Mouse (Mus musculus): Measurements from ENCODE around the gene Gtf2i. TPM values are rescaled to one million over a fixed set of nuclear protein-coding genes. Genes with fewer than 3 reads are reported as not detected.

Gene Gtf2i
- polyA plus RNA-seq, 1 experiment from 2014 or later = 170 TPM

- H3K27ac ChIP-seq = no peak overlapping the region
- WGBS = 71% methylated on average over 11 of the region's 11 CpGs
- no peak for ATAC-seq (ENCODE audit: insufficient number of reproducible peaks, low FRiP score, low TSS enrichment, low read depth)
- no peak overlapping the region for H3K9ac ChIP-seq
- H3K4me3 ChIP-seq = no peak overlapping the region
- peaks cover 90% of the 10 kb centered on the region for H3K36me3 ChIP-seq
- H3K4me1 ChIP-seq = 0 out of 2 replicates have a peak, but pooled peaks cover 4% of the 10 kb centered on the region
- H3K4me2 ChIP-seq = no peak overlapping the region
- H3K27me3 ChIP-seq = no peaks in the 10 kb centered on the region
- H3K9me3 ChIP-seq = no peaks in the 10 kb centered on the region
These were observed 41.8 kb downstream of the Gtf2i start for GRCm38 (mm10) chr5:134272761-134273160.

- Histone ChIP-seq H3K36me3 (peaks cover 89% of the 10 kb centered on the region), H3K27ac (no peak overlapping the region), H3K4me3 (no peak overlapping the region), H3K4me2 (no peak overlapping the region), H3K9me3 (no peaks in the 10 kb centered on the region), H3K4me1 (0 out of 2 replicates have a peak, but pooled peaks cover 4% of the 10 kb centered on the region), H3K27me3 (no peaks in the 10 kb centered on the region), H3K9ac (no peak overlapping the region)
- WGBS = 86% methylated on average over 11 of the region's 11 CpGs
- no peak for ATAC-seq (ENCODE audit: insufficient number of reproducible peaks, low FRiP score, low TSS enrichment, low read depth)
These were observed 43.1 kb downstream of the Gtf2i start for GRCm38 (mm10) chr5:134271421-134271820.

GRCm38 (mm10) chr5:134270566-134270965 is 44.0 kb downstream of the Gtf2i start:
- 0 out of 2 replicates have a peak, but pooled peaks cover 4% of the 10 kb centered on the region for H3K4me1 ChIP-seq
- no peak overlapping the region for H3K9ac ChIP-seq
- ATAC-seq (ENCODE audit: insufficient number of reproducible peaks, low FRiP score, low TSS enrichment, low read depth) = no peak
- no peaks in the 10 kb centered on the region for H3K9me3 ChIP-seq
- 79% methylated on average over 4 of the region's 4 CpGs for WGBS
- H3K36me3 ChIP-seq = peaks cover 91% of the 10 kb centered on the region
- no peak overlapping the region for H3K4me3 ChIP-seq
- no peak overlapping the region for H3K4me2 ChIP-seq
- H3K27ac ChIP-seq = no peak overlapping the region
- no peaks in the 10 kb centered on the region for H3K27me3 ChIP-seq

- Histone ChIP-seq H3K36me3 (peaks cover 90% of the 10 kb centered on the region), H3K4me2 (no peak overlapping the region), H3K4me1 (no peaks in the 10 kb centered on the region), H3K4me3 (no peak overlapping the region), H3K9ac (no peak overlapping the region), H3K27me3 (no peaks in the 10 kb centered on the region), H3K9me3 (no peaks in the 10 kb centered on the region), H3K27ac (no peak overlapping the region)
- 77% methylated on average over 5 of the region's 5 CpGs for WGBS
- no peak for ATAC-seq (ENCODE audit: insufficient number of reproducible peaks, low FRiP score, low TSS enrichment, low read depth)
These were observed 44.8 kb downstream of the Gtf2i start for GRCm38 (mm10) chr5:134269751-134270150.

- H3K27ac ChIP-seq = no peak overlapping the region
- no peak for ATAC-seq (ENCODE audit: insufficient number of reproducible peaks, low FRiP score, low TSS enrichment, low read depth)
- WGBS = 91% methylated on average over 8 of the region's 8 CpGs
These were observed 45.8 kb downstream of the Gtf2i start for GRCm38 (mm10) chr5:134268751-134269150.

GRCm38 (mm10) chr5:134266404-134266803 is 48.2 kb downstream of the Gtf2i start:
- peaks cover 93% of the 10 kb centered on the region for H3K36me3 ChIP-seq
- no peaks in the 10 kb centered on the region for H3K27me3 ChIP-seq
- no peak overlapping the region for H3K4me2 ChIP-seq
- no peaks in the 10 kb centered on the region for H3K4me1 ChIP-seq
- H3K4me3 ChIP-seq = no peak overlapping the region
- 87% methylated on average over 18 of the region's 18 CpGs for WGBS
- peak; percentile 58; the same call in 1 of the 2 replicates for ATAC-seq (ENCODE audit: insufficient number of reproducible peaks, low FRiP score, low TSS enrichment, low read depth)
- no peak overlapping the region for H3K27ac ChIP-seq
- no peaks in the 10 kb centered on the region for H3K9me3 ChIP-seq
- H3K9ac ChIP-seq = no peak overlapping the region

More at GRCm38 (mm10) chr5:134268751-134269150, 45.8 kb downstream of the Gtf2i start:
- no peak overlapping the region for H3K9ac ChIP-seq
- no peaks in the 10 kb centered on the region for H3K4me1 ChIP-seq
- H3K4me3 ChIP-seq = no peak overlapping the region
- no peaks in the 10 kb centered on the region for H3K27me3 ChIP-seq
- H3K36me3 ChIP-seq = peaks cover 91% of the 10 kb centered on the region
- no peaks in the 10 kb centered on the region for H3K9me3 ChIP-seq
- no peak overlapping the region for H3K4me2 ChIP-seq

- H3K27ac ChIP-seq = no peak overlapping the region
- ATAC-seq (ENCODE audit: insufficient number of reproducible peaks, low FRiP score, low TSS enrichment, low read depth) = no peak
These were observed 48.7 kb downstream of the Gtf2i start for GRCm38 (mm10) chr5:134265890-134266289.

GRCm38 (mm10) chr5:134260001-134260636 is 54.4 kb downstream of the Gtf2i start:
- no peak overlapping the region for H3K27ac ChIP-seq
- H3K4me2 ChIP-seq = no peak overlapping the region
- no peak overlapping the region for H3K4me3 ChIP-seq
- ATAC-seq (ENCODE audit: insufficient number of reproducible peaks, low FRiP score, low TSS enrichment, low read depth) = no peak
- WGBS = 91% methylated on average over 9 of the region's 9 CpGs
- no peaks in the 10 kb centered on the region for H3K27me3 ChIP-seq
- no peaks in the 10 kb centered on the region for H3K4me1 ChIP-seq
- no peak overlapping the region for H3K9ac ChIP-seq
- H3K36me3 ChIP-seq = peaks cover 92% of the 10 kb centered on the region
- no peaks in the 10 kb centered on the region for H3K9me3 ChIP-seq

More at GRCm38 (mm10) chr5:134265890-134266289, 48.7 kb downstream of the Gtf2i start:
- Histone ChIP-seq H3K9me3 (no peaks in the 10 kb centered on the region), H3K36me3 (peaks cover 93% of the 10 kb centered on the region), H3K4me1 (no peaks in the 10 kb centered on the region), H3K4me2 (no peak overlapping the region), H3K27me3 (no peaks in the 10 kb centered on the region), H3K9ac (no peak overlapping the region), H3K4me3 (no peak overlapping the region)
- 73% methylated on average over 2 of the region's 2 CpGs for WGBS

- no peak for ATAC-seq (ENCODE audit: insufficient number of reproducible peaks, low FRiP score, low TSS enrichment, low read depth)
- 90% methylated on average over 2 of the region's 2 CpGs for WGBS
- H3K36me3 ChIP-seq = peaks cover 92% of the 10 kb centered on the region
- no peak overlapping the region for H3K9ac ChIP-seq
- no peaks in the 10 kb centered on the region for H3K27me3 ChIP-seq
- no peak overlapping the region for H3K4me3 ChIP-seq
- no peak overlapping the region for H3K4me2 ChIP-seq
- H3K9me3 ChIP-seq = no peaks in the 10 kb centered on the region
- no peaks in the 10 kb centered on the region for H3K4me1 ChIP-seq
- H3K27ac ChIP-seq = no peak overlapping the region
These were observed 55.6 kb downstream of the Gtf2i start for GRCm38 (mm10) chr5:134258934-134259333.

GRCm38 (mm10) chr5:134258395-134258794 is 56.2 kb downstream of the Gtf2i start:
- WGBS = 78% methylated on average over 4 of the region's 4 CpGs
- Histone ChIP-seq H3K36me3 (peaks cover 92% of the 10 kb centered on the region), H3K9me3 (no peaks in the 10 kb centered on the region), H3K27me3 (no peaks in the 10 kb centered on the region), H3K4me1 (no peaks in the 10 kb centered on the region), H3K4me3 (no peak overlapping the region), H3K4me2 (no peak overlapping the region), H3K9ac (no peak overlapping the region), H3K27ac (no peak overlapping the region)
- no peak for ATAC-seq (ENCODE audit: insufficient number of reproducible peaks, low FRiP score, low TSS enrichment, low read depth)

- Histone ChIP-seq H3K9me3 (no peaks in the 10 kb centered on the region), H3K4me2 (no peak overlapping the region), H3K36me3 (peaks cover 92% of the 10 kb centered on the region), H3K4me3 (no peak overlapping the region), H3K4me1 (no peaks in the 10 kb centered on the region), H3K27me3 (no peaks in the 10 kb centered on the region), H3K27ac (no peak overlapping the region), H3K9ac (no peak overlapping the region)
- no peak for ATAC-seq (ENCODE audit: insufficient number of reproducible peaks, low FRiP score, low TSS enrichment, low read depth)
- 89% methylated on average over 13 of the region's 13 CpGs for WGBS
These were observed 57.1 kb downstream of the Gtf2i start for GRCm38 (mm10) chr5:134257349-134258031.

GRCm38 (mm10) chr5:134255294-134255693 is 59.3 kb downstream of the Gtf2i start:
- ATAC-seq (ENCODE audit: insufficient number of reproducible peaks, low FRiP score, low TSS enrichment, low read depth) = no peak
- Histone ChIP-seq H3K4me1 (no peaks in the 10 kb centered on the region), H3K27me3 (no peaks in the 10 kb centered on the region), H3K4me2 (no peak overlapping the region), H3K9me3 (no peaks in the 10 kb centered on the region), H3K36me3 (peaks cover 91% of the 10 kb centered on the region), H3K4me3 (no peak overlapping the region), H3K9ac (no peak overlapping the region), H3K27ac (no peak overlapping the region)
- 92% methylated on average over 10 of the region's 10 CpGs for WGBS
